Mouse (Mus musculus) cerebellum, adult 18-20 months (tissue): ENCODE data around the gene Mrpl10.

Experiments used
- DNase-seq, 2 experiments: peaks; one replicate each; pipeline ENCODE4 v3.0.0; 2021

Mrpl10 gene

GRCm38 (mm10) chr11:97029686-97030417 is 11.5 kb upstream of the Mrpl10 start, which contains the start of gene Scrn2:
Gene Scrn2 (plus strand): TSS chr11:97029938.
- DNase-seq, result peak; percentile 83 to 91

GRCm38 (mm10) chr11:97030426-97030825 is 10.9 kb upstream of the Mrpl10 start:
- no peak for DNase-seq

DNA sequence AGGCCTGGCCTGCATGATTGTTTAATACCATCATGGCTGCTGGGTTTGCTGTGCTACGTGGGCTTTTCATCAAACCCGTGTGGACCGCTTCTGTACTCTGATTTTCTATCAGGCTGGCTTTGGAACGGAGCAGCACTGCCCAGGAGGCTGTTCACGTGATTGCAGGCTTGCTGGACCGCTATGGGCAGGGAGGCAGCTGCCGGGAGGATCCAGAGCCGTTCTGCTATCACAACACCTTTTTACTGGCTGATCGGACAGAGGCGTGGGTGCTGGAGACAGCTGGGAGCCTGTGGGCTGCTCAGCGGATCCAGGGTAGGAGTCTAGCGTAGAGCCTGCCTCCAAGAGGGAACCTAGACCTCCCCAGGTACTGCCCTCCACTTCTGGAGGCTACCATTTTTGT is 9.4 kb upstream of the Mrpl10 start:
- DNase-seq, result no peak

- no peak for DNase-seq
Observed at GRCm38 (mm10) chr11:97032499-97032898, 8.9 kb upstream of the Mrpl10 start.

DNA sequence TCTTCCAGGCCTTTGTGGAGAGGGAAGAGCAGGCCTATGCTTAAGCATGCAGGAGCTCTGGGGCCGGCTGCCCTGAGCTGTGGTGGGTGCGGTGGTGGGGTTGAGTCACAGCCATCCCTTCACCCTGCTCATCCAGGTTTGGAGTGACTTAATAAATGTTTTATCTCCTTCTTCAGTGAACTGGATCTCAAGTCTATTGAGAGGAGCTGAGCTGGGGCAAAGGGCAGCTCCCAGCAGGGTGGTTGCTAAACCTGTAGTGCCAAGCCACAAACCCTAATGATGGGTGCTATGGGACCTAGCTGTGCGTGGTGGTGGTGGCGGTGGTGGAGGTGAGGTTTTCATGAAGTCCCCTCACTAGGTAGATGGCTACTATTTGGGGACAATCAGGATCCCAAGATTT is 7.6 kb upstream of the Mrpl10 start:
- DNase-seq, result no peak

- DNase-seq, result peak; percentile 32 to 46
Observed at GRCm38 (mm10) chr11:97036141-97036540, 5.2 kb upstream of the Mrpl10 start.

DNA sequence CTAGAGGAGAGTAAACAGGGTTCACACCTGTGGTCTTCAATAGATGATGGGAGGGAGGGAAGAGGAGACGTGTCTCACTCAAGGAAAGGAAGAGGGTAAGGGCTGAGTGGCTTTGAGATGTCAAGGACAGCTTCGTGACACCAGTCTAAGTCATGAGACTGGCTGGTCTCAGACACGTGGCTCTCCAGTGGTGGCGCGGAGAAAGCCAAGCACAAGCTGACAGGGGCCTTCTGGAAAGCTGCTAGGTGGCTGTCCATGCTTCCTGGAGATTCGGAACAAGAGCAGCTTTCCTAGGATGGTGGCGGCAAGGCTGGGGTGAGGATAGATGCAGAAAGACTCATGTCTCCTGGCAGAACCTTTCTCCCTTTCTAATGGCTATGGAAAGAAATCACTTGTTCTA is 2.5 kb upstream of the Mrpl10 start:
- no peak for DNase-seq

DNA sequence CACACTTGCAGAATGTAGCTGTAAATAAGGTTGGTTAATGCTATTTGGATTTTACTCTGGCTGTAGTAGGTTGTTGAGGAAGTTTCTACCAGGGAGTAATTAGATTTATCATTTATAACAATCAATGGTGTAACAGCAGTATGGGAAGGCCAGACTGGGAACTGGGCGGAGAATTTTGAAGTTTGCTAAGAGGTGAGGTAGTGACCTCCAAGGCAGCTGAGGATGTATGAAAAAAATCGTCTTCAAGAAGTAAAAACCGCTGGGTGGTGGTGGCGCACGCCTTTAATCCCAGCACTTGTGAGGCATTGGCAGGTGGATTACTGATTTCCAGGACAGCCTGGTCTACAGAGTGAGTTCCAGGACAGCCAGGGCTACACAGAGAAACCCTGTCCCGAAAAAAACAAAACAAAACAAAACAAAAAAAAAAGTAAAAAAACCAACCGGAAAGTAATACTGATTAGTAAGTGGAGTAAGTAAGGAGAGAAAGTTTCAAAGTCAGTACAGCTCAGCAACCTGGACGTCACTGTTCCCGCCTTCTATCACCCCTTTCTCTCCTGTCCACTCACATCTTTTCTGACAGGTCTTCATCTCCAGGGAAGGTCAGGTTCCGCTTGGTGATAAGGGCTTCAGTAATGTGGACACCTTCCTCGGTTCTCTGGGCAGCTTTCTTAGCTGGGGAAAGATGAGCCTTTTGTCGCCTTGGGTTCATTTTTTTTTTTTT is 899 bp upstream of the Mrpl10 start:
- no peak for DNase-seq

GRCm38 (mm10) chr11:97044902-97045301 is 3.5 kb downstream of the Mrpl10 start:
- DNase-seq, result no peak

DNA sequence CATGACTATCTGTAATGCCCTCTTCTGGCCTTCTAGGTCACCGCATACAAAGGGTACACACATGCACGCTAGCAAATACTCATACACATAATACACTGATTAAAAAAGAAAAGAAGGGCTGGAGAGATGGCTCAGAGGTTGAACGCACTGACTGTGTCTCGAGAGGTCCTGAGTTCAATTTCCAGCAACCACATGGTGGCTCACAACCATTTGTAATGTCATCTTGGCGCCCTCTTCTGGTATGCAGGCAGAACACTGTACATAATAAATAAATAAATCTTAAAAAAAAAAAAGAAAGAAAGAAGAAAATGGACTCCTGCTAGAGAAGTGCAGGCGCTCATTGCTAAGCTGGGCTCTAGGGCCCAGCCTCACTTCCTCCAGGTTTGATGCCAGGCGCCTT is 4.5 kb downstream of the Mrpl10 start:
- DNase-seq, result no peak

DNA sequence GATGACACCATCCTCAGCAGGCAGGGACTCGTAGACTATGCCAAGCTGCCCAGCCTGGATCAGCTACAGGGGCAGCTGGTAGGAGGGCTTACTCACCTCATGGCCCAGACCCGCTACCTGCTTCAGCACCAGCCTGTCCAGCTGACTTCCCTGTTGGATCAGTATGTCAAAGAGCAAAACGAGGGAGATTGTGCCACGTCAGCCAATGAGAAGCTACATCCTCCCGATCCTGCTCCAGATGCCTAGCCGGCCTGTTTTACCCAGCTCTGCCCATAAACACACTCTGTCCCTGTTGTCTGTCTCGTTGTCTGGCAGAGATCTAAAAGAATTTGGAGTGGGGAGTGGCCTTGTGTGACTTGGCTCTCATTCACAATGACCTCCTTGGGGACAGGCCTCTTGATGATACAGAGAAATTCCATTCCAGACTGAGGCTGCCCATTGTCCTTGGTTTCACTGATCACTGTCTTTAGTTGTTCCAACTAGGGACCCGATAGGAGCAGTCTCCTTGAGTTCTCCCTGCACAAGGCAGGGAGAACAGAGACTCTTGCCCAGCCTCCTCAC is 6.8 kb downstream of the Mrpl10 start:
- DNase-seq, result no peak

GRCm38 (mm10) chr11:97049492-97050085 is 8.2 kb downstream of the Mrpl10 start:
- DNase-seq, result no peak

DNA sequence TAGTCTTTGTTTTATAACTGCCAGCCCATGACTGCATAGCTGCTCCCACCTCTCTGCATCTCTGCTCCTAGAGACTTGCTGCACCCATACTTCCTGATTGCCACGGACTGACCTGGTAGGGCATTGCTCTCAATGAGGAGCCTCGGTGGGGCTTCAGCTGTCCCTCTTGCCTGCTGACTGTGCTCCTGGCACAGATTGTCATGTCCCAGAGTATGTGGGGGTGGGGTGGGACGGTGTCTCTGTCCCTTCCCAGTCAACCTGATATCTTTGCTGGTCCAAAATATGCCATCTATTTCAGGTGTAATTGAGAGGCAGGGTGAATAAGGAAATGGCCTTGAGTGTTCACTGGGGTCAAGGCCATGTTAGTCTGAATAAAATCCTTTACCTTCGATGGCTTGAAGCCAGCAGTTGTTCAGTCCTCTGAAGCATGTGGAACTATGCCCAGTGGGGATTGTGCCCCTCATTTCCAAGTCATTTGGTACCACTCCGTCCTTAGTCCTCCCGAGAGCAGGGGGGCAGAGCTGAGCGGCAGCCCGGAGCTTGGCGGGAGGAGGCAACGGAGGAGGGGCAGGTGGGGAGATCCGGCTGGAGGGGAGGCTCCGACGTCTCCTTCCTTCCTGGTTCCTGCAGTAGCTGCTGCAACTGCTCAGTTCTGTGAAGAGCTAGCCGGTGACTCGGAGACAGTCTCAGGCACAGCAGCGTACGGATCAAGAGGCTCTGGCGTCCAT is 9.0 kb downstream of the Mrpl10 start, which contains the start of gene Osbpl7:
Gene Osbpl7, plus strand, starts transcription at position 413 of the 728 bp plus-strand sequence.
- DNase-seq, result peak; percentile 75 to 87

GRCm38 (mm10) chr11:97050944-97051586 is 9.7 kb downstream of the Mrpl10 start:
- DNase-seq, result peak; percentile 27 to 28

GRCm38 (mm10) chr11:97052219-97052646 is 10.9 kb downstream of the Mrpl10 start:
- peak in 1 of 2 experiments; percentile 27 for DNase-seq

DNA sequence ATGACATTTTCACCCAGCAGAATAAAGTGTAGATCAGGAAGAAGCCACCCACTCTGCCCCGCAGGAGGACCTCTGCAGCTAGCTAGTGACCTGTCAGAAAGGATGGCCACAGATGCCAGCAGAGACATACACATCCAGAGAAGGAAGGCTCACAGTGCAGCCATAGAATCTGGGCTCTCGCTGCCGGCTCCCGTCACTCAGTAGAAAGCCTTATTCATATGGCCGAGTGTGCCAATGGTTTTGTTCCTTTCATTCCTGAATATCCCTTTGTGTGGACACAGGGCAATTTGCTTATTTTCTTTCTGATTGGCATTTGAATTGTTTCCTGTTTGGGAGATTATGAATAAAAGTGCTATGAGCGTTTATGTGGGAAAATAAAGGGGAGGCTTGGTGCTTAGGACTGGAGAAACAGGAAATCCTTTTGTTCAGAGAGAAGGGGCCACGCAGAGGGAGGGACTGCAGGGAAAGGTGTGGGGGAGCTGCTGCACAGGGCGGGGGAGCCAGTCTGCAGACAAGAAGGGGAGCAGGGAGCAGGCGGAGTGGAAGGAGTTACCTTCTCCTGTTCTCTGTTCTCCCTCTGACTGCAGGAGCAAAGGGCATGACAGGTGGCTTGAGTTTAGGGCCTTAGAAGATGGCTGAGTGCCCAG is 22.0 kb downstream of the Mrpl10 start:
- DNase-seq, result no peak

- DNase-seq, result no peak
Observed at GRCm38 (mm10) chr11:97063921-97064295, 22.5 kb downstream of the Mrpl10 start.

GRCm38 (mm10) chr11:97065538-97066295 is 24.4 kb downstream of the Mrpl10 start:
- DNase-seq, result no peak

DNA sequence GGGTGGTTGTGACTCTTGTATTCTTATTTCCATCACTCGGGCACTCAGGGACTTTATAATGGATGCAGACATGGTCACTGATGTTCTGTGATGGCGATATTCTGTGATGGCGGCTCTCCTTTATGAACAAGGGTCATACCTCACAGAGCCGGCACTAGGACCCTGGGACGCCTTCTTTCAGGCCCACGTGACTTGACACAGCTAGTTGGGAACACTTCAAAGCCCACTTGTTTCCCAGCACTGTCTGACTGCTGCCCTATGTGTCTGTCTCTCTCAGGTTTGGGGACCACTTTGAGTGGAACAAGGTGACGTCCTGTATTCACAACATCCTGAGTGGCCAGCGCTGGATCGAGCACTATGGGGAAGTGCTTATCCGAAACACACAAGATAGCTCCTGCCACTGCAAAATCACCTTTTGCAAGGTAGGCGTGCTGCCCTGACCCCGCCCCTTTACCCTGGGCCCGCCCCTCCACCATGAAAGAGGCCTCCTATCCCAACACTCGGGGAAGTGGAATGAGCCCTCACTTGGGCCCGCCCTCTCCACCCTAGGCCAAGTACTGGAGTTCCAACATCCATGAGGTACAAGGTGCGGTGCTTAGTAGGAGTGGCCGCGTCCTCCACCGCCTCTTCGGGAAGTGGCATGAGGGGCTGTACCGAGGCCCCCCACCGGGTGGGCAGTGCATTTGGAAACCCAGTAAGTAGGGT is 25.4 kb downstream of the Mrpl10 start:
- DNase-seq, result no peak

DNA sequence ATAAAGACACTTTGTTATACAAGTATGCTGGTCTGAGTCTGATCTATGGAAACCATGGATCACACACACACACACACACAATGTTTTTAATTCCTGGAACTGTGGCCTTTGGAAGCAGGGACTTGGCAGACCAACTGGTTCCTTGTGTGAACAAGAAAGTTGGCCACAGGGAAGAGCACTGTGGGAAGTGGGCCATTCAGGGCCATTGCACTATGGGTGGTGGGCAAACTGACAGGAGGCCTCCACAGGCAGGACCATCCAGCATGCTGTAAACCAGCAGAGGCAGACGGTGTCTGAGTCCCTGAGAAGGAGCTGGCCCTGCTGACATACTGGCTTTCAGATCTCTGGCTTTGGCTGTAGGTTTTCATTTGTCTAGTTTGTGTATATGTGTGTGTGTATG is 28.0 kb downstream of the Mrpl10 start:
- no peak for DNase-seq
